Mouse (Mus musculus): ENCODE results near the gene Rnf181. TPM values are rescaled to one million over a fixed set of nuclear protein-coding genes. Genes with fewer than 3 reads are reported as not detected.

Rnf181 gene
- total RNA-seq, 2 experiments from 2014 or later = 52.1 to 69.3 TPM

- ATAC-seq (ENCODE audit: poor library complexity, severe bottlenecking) = no peak
These were observed 5.6 kb downstream of the Rnf181 start for GRCm38 (mm10) chr6:72361121-72361551.

- no peak for ATAC-seq (ENCODE audit: poor library complexity, severe bottlenecking)
These were observed 6.2 kb downstream of the Rnf181 start for GRCm38 (mm10) chr6:72360599-72360935.

GRCm38 (mm10) chr6:72359891-72360598, 6.7 kb downstream of the Rnf181 start:
- no peak for ATAC-seq (ENCODE audit: poor library complexity, severe bottlenecking)

- no peak for ATAC-seq (ENCODE audit: poor library complexity, severe bottlenecking)
These were observed 7.4 kb downstream of the Rnf181 start for GRCm38 (mm10) chr6:72359343-72359742.

GRCm38 (mm10) chr6:72358086-72358764, 8.5 kb downstream of the Rnf181 start:
- no peak for ATAC-seq (ENCODE audit: poor library complexity, severe bottlenecking)

GRCm38 (mm10) chr6:72357164-72358079, 9.3 kb downstream of the Rnf181 start:
- no peak for ATAC-seq (ENCODE audit: poor library complexity, severe bottlenecking)

- no peak for ATAC-seq (ENCODE audit: poor library complexity, severe bottlenecking)
These were observed 10.7 kb downstream of the Rnf181 start for GRCm38 (mm10) chr6:72356001-72356532.

- peak; percentile 72 for ATAC-seq (ENCODE audit: poor library complexity, severe bottlenecking)
These were observed 11.5 kb downstream of the Rnf181 start, which contains the start of gene Tmem150a for GRCm38 (mm10) chr6:72355066-72355911. TSS of gene Tmem150a (plus strand) at chr6:72355447.

- no peak for ATAC-seq (ENCODE audit: poor library complexity, severe bottlenecking)
These were observed 12.7 kb downstream of the Rnf181 start for GRCm38 (mm10) chr6:72354025-72354424.

GRCm38 (mm10) chr6:72352636-72353405, 13.9 kb downstream of the Rnf181 start:
- ATAC-seq (ENCODE audit: poor library complexity, severe bottlenecking) = no peak

GRCm38 (mm10) chr6:72350214-72350613, 16.5 kb downstream of the Rnf181 start:
- no peak for ATAC-seq (ENCODE audit: poor library complexity, severe bottlenecking)

GRCm38 (mm10) chr6:72348411-72348810, 18.3 kb downstream of the Rnf181 start:
- no peak for ATAC-seq (ENCODE audit: poor library complexity, severe bottlenecking)

- ATAC-seq (ENCODE audit: poor library complexity, severe bottlenecking) = peak; percentile 78
These were observed 19.4 kb downstream of the Rnf181 start, which contains the start of gene 0610030E20Rik for GRCm38 (mm10) chr6:72347166-72347941. TSS of gene 0610030E20Rik (plus strand) at chr6:72347317.

- ATAC-seq (ENCODE audit: poor library complexity, severe bottlenecking) = no peak
These were observed 20.5 kb downstream of the Rnf181 start for GRCm38 (mm10) chr6:72346261-72346660.

GRCm38 (mm10) chr6:72345633-72346032, 21.1 kb downstream of the Rnf181 start:
- ATAC-seq (ENCODE audit: poor library complexity, severe bottlenecking) = no peak

GRCm38 (mm10) chr6:72345074-72345567, 21.6 kb downstream of the Rnf181 start, which contains the start of gene Usp39:
TSS of gene Usp39 (minus strand) at chr6:72345184.
- peak; percentile 86 for ATAC-seq (ENCODE audit: poor library complexity, severe bottlenecking)

- no peak for ATAC-seq (ENCODE audit: poor library complexity, severe bottlenecking)
These were observed 22.2 kb downstream of the Rnf181 start for GRCm38 (mm10) chr6:72344396-72345073.

- no peak for ATAC-seq (ENCODE audit: poor library complexity, severe bottlenecking)
These were observed 26.3 kb downstream of the Rnf181 start for GRCm38 (mm10) chr6:72340481-72340880.

Measured in megakaryocyte, adult 5-6 weeks (primary cell).